Mouse (Mus musculus) thymus, adult 2 months (tissue): ENCODE measurements around the gene Fam43b.

Source experiments
- CTCF ChIP-seq: fragments of 200-500 bp; IDR thresholded peaks from 2 replicates; pipeline ENCODE4 v1.5.1; 2012; ENCODE audit warnings: mild to moderate bottlenecking, control low read depth, low read length, moderate library complexity, borderline replicate concordance; ENCODE audit not compliant: control insufficient read depth, poor library complexity, insufficient read depth; ENCODE audit errors: extremely low read depth
- POLR2A ChIP-seq: fragments of 200-500 bp; IDR thresholded peaks from 2 replicates; pipeline ENCODE4 v1.6.1; 2012; ENCODE audit warnings: mild to moderate bottlenecking, low read length, control low read depth, moderate library complexity; ENCODE audit not compliant: control insufficient read depth, poor library complexity, insufficient read depth; ENCODE audit errors: extremely low read depth

GRCm38 (mm10) chr4:138367641-138368497 is 28.5 kb downstream of the Fam43b start, which contains the start of gene Cda:
- TF ChIP-seq CTCF, result no peak
- no peak for TF ChIP-seq POLR2A
